Mouse (Mus musculus) hindbrain, embryonic 12.5 days (tissue): ENCODE data around the gene Gpr179. TPM values are rescaled to one million over a fixed set of nuclear protein-coding genes. Genes with fewer than 3 reads are reported as not detected.
"Not testable (repeated sequence)": the region's sequence is repeated elsewhere in the genome, so short reads cannot be mapped to it uniquely, and the experiment has no call there.

Experiments used
- ATAC-seq: fragments of 200-750 bp; cut with Nextera tagmentation; 2 replicates; pipeline ENCODE4 v1.8.0; 2017; ENCODE audit warnings: moderate TSS enrichment; ENCODE audit not compliant: low FRiP score
- H3K27ac ChIP-seq: fragments of 300-500 bp; sonication (generic); 2 replicates; pipeline ENCODE4 v1.5.1; 2016; ENCODE audit warnings: mild to moderate bottlenecking
- H3K27me3 ChIP-seq: fragments of 300-500 bp; sonication (generic); 2 replicates; pipeline ENCODE4 v1.6.1; 2016; ENCODE audit warnings: mild to moderate bottlenecking
- H3K36me3 ChIP-seq: fragments of 300-500 bp; sonication (generic); 2 replicates; pipeline ENCODE4 v1.6.1; 2016; ENCODE audit warnings: mild to moderate bottlenecking
- H3K4me1 ChIP-seq: fragments of 300-500 bp; sonication (generic); 2 replicates; pipeline ENCODE4 v1.6.1; 2016
- H3K4me2 ChIP-seq: fragments of 300-500 bp; sonication (generic); replicated peaks from 2 replicates; pipeline ENCODE4 v1.6.1; 2016; ENCODE audit warnings: mild to moderate bottlenecking
- H3K4me3 ChIP-seq: fragments of 300-500 bp; sonication (generic); 2 replicates; pipeline ENCODE4 v1.5.1; 2016; ENCODE audit warnings: mild to moderate bottlenecking
- H3K9ac ChIP-seq: fragments of 300-500 bp; sonication (generic); 2 replicates; pipeline ENCODE4 v1.6.1; 2016; ENCODE audit warnings: mild to moderate bottlenecking, moderate library complexity
- H3K9me3 ChIP-seq: fragments of 300-500 bp; sonication (generic); replicated peaks from 2 replicates; pipeline ENCODE4 v1.6.1; 2016; ENCODE audit warnings: mild to moderate bottlenecking
- WGBS: fragments of 180-500 bp; shearing (Covaris S2); methylation state at CpG from one replicate; pipeline ENCODE4 v1.1.7; 2016; 5-methylcytosine and 5-hydroxymethylcytosine counted together
- polyA plus RNA-seq: library from polyadenylated mRNA; unstranded; fragments of >200 nt; fragmentation: Nextera tagmentation; extraction: Ambion mirVana; gene quantifications from 2 replicates; pipeline ENCODE4 v1.2.1, GENCODE M21; 2016

Gpr179 gene
- polyA plus RNA-seq, 1 experiment from 2014 or later: 0.22 TPM

DNA sequence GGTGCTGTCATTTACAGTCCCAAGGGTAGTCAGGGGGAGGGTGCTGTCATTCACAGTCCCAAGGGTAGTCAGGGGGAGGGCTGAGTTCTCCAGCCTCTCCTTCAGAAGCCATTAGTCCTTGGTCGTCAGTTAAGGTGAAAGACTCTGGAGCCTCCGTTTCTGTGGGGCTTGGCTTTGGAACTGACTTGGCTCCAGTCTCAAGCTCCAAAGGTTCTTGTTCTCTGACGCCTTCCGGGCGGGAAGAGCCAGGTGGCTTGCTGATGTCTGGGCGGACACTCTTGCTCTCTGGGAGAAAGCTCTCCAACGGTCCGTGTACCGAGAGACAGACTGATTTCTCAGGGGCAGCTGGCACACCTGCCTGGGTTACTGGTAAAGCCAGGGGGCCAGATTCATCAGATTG lies 17.5 kb downstream of the Gpr179 start:
- Histone ChIP-seq H3K9me3 (no peaks in the 10 kb centered on the region), H3K4me3 (no peak overlapping the region), H3K4me1 (peaks cover 2% of the 10 kb centered on the region; the same call in 1 of the 2 replicates), H3K4me2 (no peak overlapping the region), H3K27me3 (0 out of 2 replicates have a peak, but pooled peaks cover 20% of the 10 kb centered on the region), H3K36me3 (peaks cover 17% of the 10 kb centered on the region), H3K27ac (no peak overlapping the region), H3K9ac (no peak overlapping the region)
- 83% methylated on average over 9 of the region's 9 CpGs for WGBS
- no peak for ATAC-seq

DNA sequence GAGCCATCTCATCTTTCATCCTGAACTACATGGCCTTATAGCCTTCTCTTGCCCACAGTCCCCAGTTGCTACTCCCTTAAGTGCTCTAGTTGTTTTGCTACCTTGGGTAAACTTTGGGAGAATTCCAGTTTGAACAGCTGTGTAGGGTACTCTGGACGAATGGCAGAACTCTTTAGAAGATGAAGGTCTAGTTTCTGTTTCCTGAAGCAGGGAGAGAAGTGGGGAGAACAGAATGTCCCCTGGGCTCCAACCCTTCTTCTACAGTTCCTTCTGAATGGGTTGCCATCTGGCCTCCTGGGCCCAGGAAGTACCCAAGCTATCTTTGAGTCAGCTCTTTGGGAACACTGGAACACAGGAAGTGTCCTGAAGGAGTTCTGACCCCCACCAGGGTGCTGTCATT lies 18.0 kb downstream of the Gpr179 start:
- H3K27ac ChIP-seq: no peak overlapping the region
- no peak overlapping the region for H3K4me3 ChIP-seq
- peaks cover 22% of the 10 kb centered on the region for H3K36me3 ChIP-seq
- no peak overlapping the region for H3K9ac ChIP-seq
- WGBS: 57% methylated on average over 1 of the region's 1 CpGs
- H3K4me2 ChIP-seq: no peak overlapping the region
- H3K27me3 ChIP-seq: 0 out of 2 replicates have a peak, but pooled peaks cover 17% of the 10 kb centered on the region
- H3K9me3 ChIP-seq: no peaks in the 10 kb centered on the region
- no peak for ATAC-seq
- H3K4me1 ChIP-seq: peaks cover 2% of the 10 kb centered on the region; the same call in 1 of the 2 replicates

DNA sequence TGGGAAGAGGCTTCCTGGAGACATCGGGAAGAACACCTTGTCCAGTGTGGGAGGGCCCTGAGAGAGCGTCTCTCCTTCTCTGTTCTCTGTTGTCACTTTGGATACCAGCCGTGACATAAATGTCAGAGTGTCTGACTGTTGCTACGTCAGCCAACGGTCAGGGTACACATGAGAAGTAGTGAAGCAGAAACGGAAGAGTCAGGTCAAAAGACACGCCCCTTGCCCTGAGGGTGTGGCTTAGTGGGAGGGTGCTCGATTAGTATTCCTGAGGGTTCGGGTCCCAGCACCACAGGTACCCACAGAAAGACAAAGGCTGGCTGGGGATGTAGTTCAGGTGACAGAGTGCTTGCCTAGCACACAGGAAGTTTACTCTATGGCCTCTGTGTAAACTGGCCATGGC lies 18.8 kb downstream of the Gpr179 start:
- no peak overlapping the region for H3K9ac ChIP-seq
- no peak overlapping the region for H3K27ac ChIP-seq
- no peak overlapping the region for H3K4me3 ChIP-seq
- H3K27me3 ChIP-seq: 0 out of 2 replicates have a peak, but pooled peaks cover 10% of the 10 kb centered on the region
- no peak overlapping the region for H3K4me2 ChIP-seq
- WGBS: 45% methylated on average over 9 of the region's 9 CpGs
- H3K36me3 ChIP-seq: peaks cover 29% of the 10 kb centered on the region
- H3K4me1 ChIP-seq: peaks cover 2% of the 10 kb centered on the region; the same call in 1 of the 2 replicates
- no peaks in the 10 kb centered on the region for H3K9me3 ChIP-seq
- no peak for ATAC-seq

DNA sequence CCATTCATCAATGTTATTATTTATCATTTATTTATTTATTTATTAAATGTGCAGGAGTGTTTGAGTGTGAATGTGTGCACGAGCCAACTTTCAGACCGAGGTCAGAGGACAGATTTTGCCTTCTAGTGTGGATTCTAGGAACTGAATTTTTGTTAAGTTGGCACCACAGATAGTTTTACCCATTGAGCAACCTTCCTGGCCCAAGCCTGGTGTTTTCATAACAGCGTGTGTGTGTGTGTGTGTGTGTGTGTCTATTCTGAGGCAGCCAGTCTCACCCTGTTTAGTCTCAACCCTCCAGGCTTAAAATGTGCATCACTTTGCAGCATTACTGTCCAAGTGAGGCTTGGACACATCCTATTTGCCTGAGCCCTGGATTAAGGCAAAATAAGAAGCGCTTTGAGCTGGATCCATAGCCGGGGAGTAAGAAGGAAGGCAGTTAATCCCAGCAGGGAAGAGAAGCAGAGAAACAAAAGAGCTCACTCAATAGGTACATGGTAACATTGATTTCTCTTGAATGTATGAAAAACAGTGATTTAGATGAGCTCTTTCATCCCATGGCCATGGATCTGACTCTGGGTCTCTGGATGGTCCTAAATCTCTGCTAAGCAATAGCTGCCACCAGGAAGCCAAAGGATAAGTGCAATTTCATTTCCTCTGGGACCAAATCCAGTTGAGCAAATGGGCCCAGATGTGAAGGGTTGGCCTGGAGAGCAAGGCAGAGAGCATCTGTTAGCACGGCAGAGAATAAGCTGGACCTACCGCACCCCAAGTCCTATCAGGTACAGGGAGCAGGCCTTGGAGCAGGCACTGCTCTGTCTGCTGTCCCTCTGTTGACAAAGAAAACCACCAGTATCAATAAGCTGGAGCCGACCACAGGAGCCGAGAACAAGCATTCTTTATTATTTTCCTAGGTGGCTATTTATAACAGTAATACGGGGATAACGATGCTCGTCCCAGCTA lies 20.4 kb downstream of the Gpr179 start:
- Histone ChIP-seq H3K27me3 (no peaks in the 10 kb centered on the region), H3K4me2 (no peak overlapping the region), H3K36me3 (peaks cover 40% of the 10 kb centered on the region), H3K9ac (no peak overlapping the region; the same call in 1 of the 2 replicates), H3K27ac (no peak overlapping the region), H3K4me1 (peaks cover 2% of the 10 kb centered on the region; the same call in 1 of the 2 replicates), H3K4me3 (no peak overlapping the region), H3K9me3 (no peaks in the 10 kb centered on the region)
- 89% methylated on average over 12 of the region's 12 CpGs for WGBS
- ATAC-seq: no peak

DNA sequence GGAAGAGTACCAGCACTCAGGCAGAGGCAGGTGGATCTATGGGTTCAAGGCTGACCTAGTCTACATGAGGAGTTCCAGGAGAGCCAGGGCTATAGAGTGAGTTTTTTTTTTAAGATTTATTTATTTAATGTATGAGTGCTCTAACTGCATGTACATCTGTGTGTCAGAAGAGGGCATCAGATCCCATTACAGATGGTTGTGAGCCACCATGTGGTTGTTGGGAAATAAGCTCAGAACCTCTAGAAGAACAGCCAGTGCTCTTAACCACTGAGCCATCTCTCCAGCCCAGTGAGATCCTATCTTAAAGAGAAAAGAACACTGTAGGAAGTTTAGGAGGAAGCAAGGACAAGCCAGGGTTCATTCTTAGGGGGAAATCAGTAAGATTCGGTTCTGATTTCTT lies 21.6 kb downstream of the Gpr179 start:
- H3K27ac ChIP-seq: no peak overlapping the region
- no peak for ATAC-seq
- H3K9me3 ChIP-seq: no peaks in the 10 kb centered on the region
- no peaks in the 10 kb centered on the region for H3K27me3 ChIP-seq
- H3K4me3 ChIP-seq: no peak overlapping the region
- H3K4me1 ChIP-seq: 0 out of 2 replicates have a peak, but pooled peaks cover 2% of the 10 kb centered on the region
- WGBS: 100% methylated on average over 1 of the region's 1 CpGs
- no peak overlapping the region for H3K4me2 ChIP-seq
- no peak overlapping the region for H3K9ac ChIP-seq
- H3K36me3 ChIP-seq: peaks cover 52% of the 10 kb centered on the region

DNA sequence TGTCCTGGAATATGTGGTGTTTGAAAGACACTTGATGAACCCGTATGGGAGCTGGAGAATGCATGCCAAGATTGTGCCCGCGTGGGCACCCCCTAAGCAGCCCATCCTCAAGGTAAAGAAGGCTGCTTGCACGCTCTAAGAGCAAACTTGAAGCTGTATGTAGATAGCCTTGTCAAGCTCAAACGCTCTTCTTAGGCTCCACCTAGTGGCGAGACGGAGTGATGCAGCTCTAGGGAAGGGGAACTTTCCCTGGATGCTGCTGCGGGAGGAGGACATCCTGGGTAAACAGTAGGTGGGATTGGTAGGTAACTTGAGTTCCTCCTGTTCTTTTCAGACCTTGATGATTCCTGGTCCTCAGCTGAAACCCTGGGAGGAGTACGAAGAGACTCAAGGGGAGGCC lies 23.7 kb downstream of the Gpr179 start:
- H3K4me2 ChIP-seq: no peak overlapping the region
- no peaks in the 10 kb centered on the region for H3K27me3 ChIP-seq
- peaks cover 68% of the 10 kb centered on the region for H3K36me3 ChIP-seq
- no peak for ATAC-seq
- H3K4me3 ChIP-seq: no peak overlapping the region
- 0 out of 2 replicates have a peak, but pooled peaks cover 2% of the 10 kb centered on the region for H3K4me1 ChIP-seq
- no peak overlapping the region for H3K9ac ChIP-seq
- no peaks in the 10 kb centered on the region for H3K9me3 ChIP-seq
- 25% methylated on average over 9 of the region's 9 CpGs for WGBS
- H3K27ac ChIP-seq: no peak overlapping the region

DNA sequence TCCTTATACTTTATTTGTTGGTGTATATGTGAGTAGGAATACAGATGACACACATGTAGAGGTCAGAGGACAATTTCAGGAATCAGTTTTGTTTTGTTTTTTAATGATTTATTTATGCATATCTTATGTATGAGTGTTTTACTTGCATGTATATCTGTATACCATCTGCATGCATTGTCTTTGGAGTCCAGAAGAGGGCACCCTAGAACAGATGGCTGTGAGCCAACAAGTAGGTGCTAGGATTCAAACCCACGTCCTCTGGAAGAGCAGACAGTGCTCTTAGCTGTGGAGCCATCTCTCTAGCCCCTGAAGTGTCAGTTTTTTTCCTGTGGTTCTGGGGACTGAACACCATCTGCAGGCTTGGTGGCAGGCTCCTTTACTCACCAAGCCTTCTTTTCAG lies 26.7 kb downstream of the Gpr179 start:
- H3K4me3 ChIP-seq: no peak overlapping the region
- no peaks in the 10 kb centered on the region for H3K4me1 ChIP-seq
- no peak overlapping the region for H3K9ac ChIP-seq
- H3K27ac ChIP-seq: no peak overlapping the region
- H3K4me2 ChIP-seq: no peak overlapping the region
- ATAC-seq: no peak
- H3K9me3 ChIP-seq: no peaks in the 10 kb centered on the region
- no peaks in the 10 kb centered on the region for H3K27me3 ChIP-seq
- WGBS: 83% methylated on average over 1 of the region's 1 CpGs
- H3K36me3 ChIP-seq: peaks cover 73% of the 10 kb centered on the region

DNA sequence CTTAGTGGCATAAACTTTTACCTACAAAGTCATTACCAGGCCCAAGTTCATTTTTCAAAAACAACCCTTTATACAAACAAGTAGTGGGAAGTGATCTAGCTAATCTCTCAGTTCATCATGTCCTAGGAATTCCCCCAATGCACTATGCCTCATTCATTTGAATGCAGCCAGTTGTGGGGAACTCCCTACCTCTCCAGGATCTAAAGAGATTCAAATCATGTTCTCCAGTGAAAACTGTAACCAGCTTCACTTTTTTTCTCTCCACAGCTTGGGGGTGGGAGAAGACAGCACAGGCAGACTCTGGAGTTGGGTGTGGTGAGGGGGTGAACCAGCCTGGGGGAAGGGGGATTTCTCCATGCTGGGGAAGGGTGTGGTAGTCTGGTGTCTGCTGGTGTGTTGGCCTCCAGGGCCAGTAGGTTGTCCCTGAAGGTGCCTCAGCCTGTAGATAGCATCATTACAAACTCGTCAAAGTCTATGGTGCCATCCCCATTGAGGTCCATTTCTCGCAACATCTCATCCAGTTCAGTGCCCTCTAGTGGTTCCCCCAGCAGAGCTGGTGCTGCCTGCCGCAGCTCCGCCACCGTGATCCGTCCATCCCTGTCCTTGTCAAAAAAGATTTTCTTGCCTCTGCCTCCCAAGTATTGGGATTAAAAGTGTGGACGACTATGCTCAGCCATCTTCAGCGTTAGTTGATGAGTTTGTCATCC lies 29.8 kb downstream of the Gpr179 start:
- not testable (repeated sequence) for H3K4me2 ChIP-seq, H3K9ac ChIP-seq, H3K27me3 ChIP-seq, H3K9me3 ChIP-seq, H3K4me3 ChIP-seq, H3K4me1 ChIP-seq, ATAC-seq, H3K27ac ChIP-seq
- 80% methylated on average over 8 of the region's 8 CpGs for WGBS
- H3K36me3 ChIP-seq: peaks cover 49% of the 10 kb centered on the region

DNA sequence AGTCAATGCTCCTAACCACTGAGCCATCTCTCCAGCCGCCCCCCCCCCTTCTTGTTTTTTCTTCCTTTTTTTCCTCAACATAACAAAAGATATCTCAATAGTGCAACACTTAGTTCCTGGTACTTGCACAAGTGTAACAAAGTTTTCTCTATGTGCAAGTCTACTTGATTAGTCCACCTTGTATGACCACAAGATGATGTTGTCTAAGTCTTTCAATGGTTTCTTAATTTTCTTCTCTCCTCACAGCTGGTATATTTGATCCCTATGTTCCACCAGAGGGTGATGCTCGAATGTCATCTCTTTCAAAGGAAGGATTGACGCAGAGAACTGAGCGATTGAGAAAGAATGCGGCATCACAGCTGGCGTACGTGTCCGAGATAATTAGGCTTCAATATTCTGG lies 30.7 kb downstream of the Gpr179 start:
- Histone ChIP-seq H3K9ac (no peak overlapping the region), H3K27ac (no peak overlapping the region), H3K4me2 (no peak overlapping the region), H3K36me3 (peaks cover 41% of the 10 kb centered on the region), H3K9me3 (no peaks in the 10 kb centered on the region), H3K4me1 (no peaks in the 10 kb centered on the region), H3K4me3 (no peak overlapping the region), H3K27me3 (no peaks in the 10 kb centered on the region)
- no peak for ATAC-seq
- 95% methylated on average over 8 of the region's 8 CpGs for WGBS

DNA sequence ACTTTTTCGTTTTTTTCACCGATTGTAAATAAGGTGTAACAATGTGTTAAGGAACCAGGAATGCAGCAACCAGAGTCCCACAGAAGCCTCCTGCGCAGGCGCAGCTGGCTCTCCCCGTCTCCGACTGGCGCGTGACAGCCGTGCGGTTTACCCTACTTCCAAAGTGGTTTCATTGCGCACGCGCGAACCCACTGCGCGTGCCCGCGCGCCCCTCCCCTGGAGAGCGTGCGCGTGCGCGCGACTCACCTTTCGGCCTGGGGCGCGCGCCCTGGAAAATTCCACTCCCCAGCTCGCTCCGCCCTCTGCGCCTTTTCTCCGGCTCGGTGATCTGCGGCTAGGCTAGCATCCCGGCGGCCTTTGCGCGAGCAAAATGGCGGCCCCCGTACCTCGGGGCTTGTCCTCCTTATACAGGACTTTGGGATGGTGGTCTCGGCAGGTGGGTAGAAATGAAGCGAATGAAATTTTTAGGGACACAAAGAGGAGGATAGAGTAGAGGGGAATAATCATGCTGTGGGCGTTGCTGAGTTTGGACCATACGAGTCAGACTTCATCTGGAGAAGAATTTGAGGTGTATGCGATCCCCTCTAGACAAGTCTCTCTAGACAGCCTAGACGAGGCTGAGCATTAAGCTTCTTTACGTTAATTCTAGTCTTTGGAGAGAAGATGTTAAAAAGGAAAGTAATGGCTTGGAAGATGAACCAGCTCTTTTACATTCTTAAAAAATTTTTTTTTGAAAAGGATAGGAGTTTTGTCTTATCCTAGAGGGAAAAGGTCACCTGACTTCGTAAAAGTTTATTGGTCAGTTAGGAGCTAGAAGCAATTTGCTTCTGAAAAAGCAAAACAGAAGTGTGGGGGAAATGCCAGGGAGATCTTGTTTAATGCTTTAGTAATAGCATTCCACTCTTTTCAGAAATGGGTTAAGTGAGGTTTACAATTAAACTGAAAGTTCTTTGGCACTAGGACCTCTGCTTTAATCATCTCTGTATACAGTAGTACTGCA lies 36.1 kb downstream of the Gpr179 start, which contains the start of gene Mrpl45:
Mrpl45 (plus strand) TSS at position 213 of the 1,000 bp plus-strand sequence.
- no peaks in the 10 kb centered on the region for H3K36me3 ChIP-seq
- peaks cover 6% of the 10 kb centered on the region for H3K4me1 ChIP-seq
- peak within 1 kb of the TSS; percentile 53 for H3K4me2 ChIP-seq
- peak; percentile 95 for ATAC-seq
- H3K9me3 ChIP-seq: no peaks in the 10 kb centered on the region
- peak within 1 kb of the TSS; percentile 56 for H3K9ac ChIP-seq
- H3K4me3 ChIP-seq: peak within 1 kb of the TSS; percentile 50
- H3K27ac ChIP-seq: peak within 1 kb of the TSS; percentile 62
- 0 out of 2 replicates have a peak, but pooled peaks cover 3% of the 10 kb centered on the region for H3K27me3 ChIP-seq
- 1% methylated on average over 50 of the region's 50 CpGs for WGBS

DNA sequence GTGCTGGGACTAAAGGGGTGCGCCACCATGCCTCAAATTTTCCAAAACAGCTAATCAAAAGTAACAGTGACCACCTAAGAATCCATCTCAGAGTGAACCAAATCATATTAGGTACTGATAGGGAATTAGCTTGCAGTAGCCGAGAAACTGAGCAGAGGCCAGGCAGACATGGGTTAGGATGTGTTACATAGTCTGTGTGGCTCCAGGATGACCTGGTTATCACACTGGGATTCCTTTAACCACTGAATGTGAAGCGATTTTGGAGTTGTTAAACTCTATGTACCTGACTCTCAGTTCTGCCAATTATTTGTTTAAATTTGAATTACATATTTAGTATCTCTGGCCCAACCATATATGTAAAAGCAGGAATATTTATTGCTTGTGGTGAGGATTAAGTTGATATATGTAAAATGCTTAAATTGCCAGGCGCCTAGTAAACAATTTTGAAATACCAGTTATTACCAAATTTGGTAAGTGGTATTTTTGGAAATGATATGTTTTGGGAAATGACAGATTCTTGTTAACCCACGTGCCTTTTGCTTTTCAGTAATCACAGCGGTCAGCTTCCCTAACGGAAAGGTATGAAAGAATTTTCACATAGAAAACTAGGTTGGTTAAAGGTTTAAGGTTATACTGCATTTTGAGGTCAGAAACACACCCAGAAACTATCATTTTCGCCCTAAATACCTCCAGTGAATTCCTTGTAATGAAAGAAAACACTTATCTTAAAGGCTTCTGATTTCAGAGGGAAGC lies 37.0 kb downstream of the Gpr179 start:
- Histone ChIP-seq H3K9me3 (no peaks in the 10 kb centered on the region), H3K27ac (0 out of 2 replicates have a peak overlapping the region, but pooled peaks have one; percentile 62), H3K4me3 (peak overlapping the region; percentile 50), H3K9ac (0 out of 2 replicates have a peak overlapping the region, but pooled peaks have one; percentile 24), H3K4me2 (peak overlapping the region; percentile 53), H3K36me3 (no peaks in the 10 kb centered on the region), H3K27me3 (0 out of 2 replicates have a peak, but pooled peaks cover 3% of the 10 kb centered on the region), H3K4me1 (peaks cover 11% of the 10 kb centered on the region)
- no peak for ATAC-seq
- 51% methylated on average over 8 of the region's 8 CpGs for WGBS
